Mouse (Mus musculus) left cerebral cortex, postnatal 14 days (tissue): ENCODE measurements around the gene Glrp1. TPM values are rescaled to one million over a fixed set of nuclear protein-coding genes. Genes with fewer than 3 reads are reported as not detected.

Source experiments
- DNase-seq, 2 experiments: peaks; one replicate each; pipeline ENCODE4 v3.0.0; 2021 to 2022; ENCODE audit warnings: low spot score in 2 of 2, mixed read lengths in 1 of 2
- intact Hi-C: fragments of 180-260 bp; cut with DNase I; formaldehyde crosslinking; loops from one replicate; pipeline ENCODE4 v1.15.1; 2025
- total RNA-seq, 2 experiments: library from RNA; stranded (reverse); gene quantifications; 2 replicates each; pipeline ENCODE4 v1.2.3; 2021

Gene Glrp1
- total RNA-seq, 2 experiments from 2014 or later: not detected

- intact Hi-C loops: no loop called here
- DNase-seq: no peak
These were observed 7.0 kb downstream of the Glrp1 start for GRCm38 (mm10) chr1:88502822-88503221.

DNA sequence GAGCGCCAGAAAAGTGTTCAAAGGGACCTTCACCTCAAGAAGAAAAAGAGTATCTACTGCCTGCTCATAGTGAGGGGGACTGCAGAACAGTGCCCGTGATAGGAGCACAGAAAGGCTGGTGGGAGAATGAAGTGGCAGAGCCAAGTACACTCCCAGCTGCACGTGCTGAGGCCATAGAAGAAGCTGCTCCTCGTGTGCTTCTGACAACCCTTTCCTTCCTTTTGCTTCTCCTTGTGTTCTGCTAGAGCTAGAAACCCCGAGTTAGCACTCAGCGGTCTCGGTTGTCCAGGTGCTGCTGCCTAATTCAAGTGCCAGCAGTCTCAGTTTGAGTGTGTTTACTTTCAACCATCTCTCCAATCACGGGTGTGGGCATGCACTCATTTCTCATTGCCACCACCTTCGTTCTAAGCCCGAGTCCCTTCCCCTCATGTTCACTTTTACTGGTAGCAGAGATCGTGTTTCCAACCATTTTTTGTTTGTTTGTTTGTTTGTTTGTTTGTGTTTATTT, 10.6 kb downstream of the Glrp1 start:
- DNase-seq: no peak
- intact Hi-C loops: no loop called here

DNA sequence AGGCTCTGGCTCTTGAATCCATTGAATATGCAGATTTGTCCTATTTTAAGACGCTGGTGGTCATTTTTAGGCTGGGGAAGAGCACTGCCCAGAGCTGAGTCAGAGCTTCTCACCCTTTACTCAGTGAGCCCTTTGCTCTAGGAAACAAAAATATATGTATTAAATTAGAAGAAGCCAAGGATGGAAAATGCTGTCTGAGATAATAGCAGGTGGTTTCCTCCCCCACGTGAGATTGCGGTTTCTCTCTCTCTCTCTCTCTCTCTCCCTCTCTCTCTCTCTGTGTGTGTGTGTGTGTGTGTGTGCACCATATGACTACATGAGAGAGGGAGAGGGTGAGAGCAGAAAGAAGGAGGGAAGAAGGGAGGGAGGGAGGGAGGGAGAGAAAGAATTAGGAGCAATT, 12.5 kb downstream of the Glrp1 start:
- no peak for DNase-seq
- intact Hi-C loops: no loop called here

GRCm38 (mm10) chr1:88492415-88492814, 17.5 kb downstream of the Glrp1 start:
- DNase-seq: no peak
- intact Hi-C loops: no loop called here

DNA sequence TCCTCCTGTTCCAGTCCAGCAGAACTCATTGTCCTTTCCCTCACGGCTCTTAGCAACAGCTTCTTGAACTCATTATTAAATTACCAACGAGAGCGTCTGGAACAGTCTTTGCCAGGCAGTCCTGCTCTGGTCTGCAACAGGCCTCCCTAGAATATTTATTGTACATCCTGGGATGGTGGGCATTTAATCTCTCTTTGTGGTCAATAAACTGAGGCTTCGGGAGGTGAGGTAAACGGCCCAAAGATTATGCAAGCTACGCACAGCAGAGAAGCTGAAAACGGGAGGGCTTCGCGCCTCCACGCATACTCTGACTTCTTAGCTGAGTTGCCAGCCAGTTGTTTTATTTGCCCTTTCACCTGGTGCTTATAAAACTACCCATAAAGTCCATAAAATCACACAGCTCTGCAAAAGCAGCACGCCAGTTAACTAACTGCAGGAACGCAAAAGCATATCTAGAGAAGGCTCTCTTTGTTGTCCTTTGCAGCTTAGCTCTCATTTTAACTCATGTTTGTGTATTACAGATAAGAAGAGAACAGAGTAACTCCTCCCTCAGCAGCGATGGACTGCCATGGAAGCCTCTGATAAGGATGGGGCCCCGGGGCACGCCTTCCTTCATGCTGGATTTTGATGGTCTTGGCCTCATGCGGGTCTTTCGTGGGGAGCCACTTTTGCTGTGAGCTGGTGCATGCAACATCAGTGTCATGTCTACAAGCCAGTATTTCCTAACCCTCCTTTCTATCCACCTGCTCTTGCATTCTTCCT, 18.1 kb downstream of the Glrp1 start:
- DNase-seq: no peak
- intact Hi-C loops: no loop called here

DNA sequence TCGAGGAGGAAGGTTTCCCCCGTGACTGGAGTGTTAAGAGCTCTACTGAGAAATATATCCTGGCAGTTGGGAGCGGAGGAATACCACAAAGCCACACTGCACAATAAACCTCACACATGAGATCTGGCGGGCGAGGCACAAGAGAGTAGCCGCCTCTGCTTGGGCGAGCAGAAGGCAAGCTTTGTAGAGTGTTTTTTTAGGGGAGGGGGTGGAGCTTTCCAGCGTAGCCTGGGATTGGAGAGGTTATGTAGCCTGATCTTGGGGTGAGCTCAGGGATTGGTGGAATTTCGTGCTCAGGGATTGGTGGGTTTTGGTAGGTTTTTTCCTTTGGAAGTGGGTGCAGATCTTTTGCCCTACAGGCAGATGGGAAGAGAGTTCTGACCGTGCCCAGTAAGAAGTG, 19.7 kb downstream of the Glrp1 start:
- no peak for DNase-seq
- intact Hi-C loops: no loop called here

DNA sequence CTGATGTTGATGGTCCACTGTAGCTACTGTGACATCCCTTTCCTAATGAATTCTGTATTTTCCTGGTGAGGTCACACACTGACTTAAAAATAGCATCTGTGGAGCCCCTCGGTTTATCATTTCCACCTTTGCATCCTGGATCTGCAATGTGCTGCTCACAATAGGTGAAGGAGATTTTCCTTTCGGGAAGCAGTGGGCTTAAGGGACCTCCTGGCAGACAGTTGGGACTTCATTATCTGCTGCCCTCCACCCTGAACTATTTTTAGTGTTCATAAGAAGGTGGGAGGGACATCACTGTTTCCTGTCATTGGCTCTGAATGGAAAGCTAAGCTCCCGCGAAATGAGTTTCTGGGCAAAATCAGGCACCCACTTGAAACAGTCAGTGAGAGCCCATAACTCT, 20.9 kb downstream of the Glrp1 start:
- intact Hi-C loops: no loop called here
- DNase-seq: no peak

- no peak for DNase-seq
- intact Hi-C loops: no loop called here
These were observed 23.5 kb downstream of the Glrp1 start for GRCm38 (mm10) chr1:88486336-88486735.

- DNase-seq: no peak
- intact Hi-C loops: no loop called here
These were observed 25.8 kb downstream of the Glrp1 start for GRCm38 (mm10) chr1:88484059-88484458.

GRCm38 (mm10) chr1:88482142-88483099, 27.4 kb downstream of the Glrp1 start:
- DNase-seq: no peak
- intact Hi-C loops: no loop called here

DNA sequence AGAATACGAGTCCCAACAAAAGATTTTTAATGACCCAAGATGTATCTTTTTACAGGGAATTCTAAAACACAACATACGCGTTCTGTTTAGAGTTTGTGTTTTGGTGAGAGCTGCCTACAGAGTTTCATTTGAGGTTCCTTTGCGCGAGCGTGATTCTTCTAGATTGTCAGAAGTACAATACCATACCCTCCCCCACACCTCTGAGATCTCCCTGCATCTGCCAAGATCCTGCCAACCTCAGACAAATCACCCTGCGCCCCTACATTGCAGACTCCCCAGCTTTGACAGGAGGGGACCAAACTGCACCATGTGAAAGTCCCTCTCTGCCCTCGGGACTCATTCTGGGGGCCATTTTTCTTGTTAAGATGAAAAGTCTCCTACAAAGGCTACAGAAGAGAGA, 29.3 kb downstream of the Glrp1 start:
- no peak for DNase-seq
- intact Hi-C loops: no loop called here

DNA sequence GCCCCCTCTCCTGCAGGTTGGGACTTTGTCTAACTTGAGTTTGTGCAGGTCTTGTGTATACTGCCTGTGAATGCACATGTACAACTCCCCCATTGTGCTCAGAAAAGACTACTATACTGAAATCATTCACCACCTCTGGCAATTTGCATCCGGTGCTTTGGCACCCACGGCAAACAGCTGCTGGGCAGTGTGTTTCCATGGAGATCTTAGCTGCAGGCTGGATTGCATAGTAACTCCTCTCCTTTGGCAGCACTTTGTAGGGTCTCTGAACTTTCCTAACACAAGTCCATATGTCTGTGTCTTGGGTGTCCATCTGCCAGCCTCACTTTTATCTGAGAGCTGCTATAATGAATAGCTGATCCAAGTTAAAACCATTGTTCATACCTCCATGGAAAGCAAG, 31.7 kb downstream of the Glrp1 start:
- peak; percentile 36 to 48 for DNase-seq
- intact Hi-C loops: no loop called here

- intact Hi-C loops: no loop called here
These were observed 33.2 kb downstream of the Glrp1 start for GRCm38 (mm10) chr1:88476554-88477085.

GRCm38 (mm10) chr1:88475502-88475953, 34.3 kb downstream of the Glrp1 start:
- intact Hi-C loops: no loop called here
- no peak for DNase-seq

More at GRCm38 (mm10) chr1:88476554-88477085, 33.2 kb downstream of the Glrp1 start:
- no peak for DNase-seq

- intact Hi-C loops: no loop called here
These were observed 35.3 kb downstream of the Glrp1 start for GRCm38 (mm10) chr1:88474598-88474997.

GRCm38 (mm10) chr1:88473899-88474298, 36.0 kb downstream of the Glrp1 start:
- no peak for DNase-seq
- intact Hi-C loops: no loop called here

More at GRCm38 (mm10) chr1:88474598-88474997, 35.3 kb downstream of the Glrp1 start:
- DNase-seq: no peak

DNA sequence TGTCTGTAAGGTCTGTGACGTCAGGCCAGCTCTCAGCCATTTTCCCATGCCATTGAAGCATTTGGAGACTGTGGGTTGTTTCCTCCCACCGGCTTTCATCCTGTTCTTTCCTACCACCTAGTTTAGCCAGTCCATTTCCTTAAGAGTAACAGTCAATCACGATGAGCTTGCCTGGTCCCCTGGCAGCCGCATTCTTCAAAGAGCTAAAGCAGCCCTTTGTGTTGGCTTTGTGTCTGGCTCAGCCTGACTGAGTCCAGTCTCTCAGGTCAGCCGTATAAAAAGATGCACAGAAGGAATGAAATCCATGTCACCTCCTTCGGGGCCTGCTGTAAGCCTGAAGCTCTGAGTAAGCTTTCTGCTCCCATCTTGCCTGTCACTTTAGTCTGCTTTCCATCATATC, 37.6 kb downstream of the Glrp1 start:
- DNase-seq: no peak
- intact Hi-C loops: no loop called here

DNA sequence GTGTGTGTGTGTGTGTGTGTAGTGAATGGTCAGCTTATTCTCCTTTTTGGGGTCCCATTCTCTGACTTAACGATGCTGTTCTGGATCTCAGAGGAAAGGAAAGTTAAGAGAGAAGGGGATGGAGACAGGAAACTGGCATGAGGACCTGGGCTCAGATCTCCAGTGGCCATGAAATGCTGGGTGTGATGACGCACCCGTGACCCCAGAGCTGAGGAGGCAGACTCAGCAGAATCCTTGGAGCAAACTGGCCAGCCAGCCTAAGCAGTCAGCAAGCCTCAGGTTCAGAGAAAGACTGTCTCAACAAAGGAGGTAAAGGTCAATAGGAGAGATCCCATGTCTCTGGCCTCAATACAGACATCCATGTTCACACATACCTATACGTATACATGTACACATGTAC, 40.1 kb downstream of the Glrp1 start:
- no peak for DNase-seq
- intact Hi-C loops: no loop called here

DNA sequence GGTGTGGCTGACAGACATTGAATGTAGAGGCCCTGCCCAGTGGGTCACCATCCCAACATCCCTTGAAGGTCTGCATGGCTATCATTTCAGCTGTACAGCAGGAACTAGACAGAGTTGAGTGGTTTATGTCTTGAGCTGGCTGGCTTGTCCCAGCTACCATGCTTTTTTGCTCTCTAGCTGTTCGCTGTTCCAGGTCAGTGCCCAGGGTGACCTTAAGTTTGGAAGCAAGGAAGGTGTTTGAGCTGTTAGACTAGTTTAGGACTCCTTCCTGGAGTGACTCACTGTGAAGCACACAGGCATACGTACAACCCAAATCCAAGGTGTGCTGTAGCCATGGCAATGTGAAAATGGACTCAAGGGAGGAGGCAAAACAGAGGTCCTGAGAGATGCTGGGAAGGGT, 41.5 kb downstream of the Glrp1 start:
- intact Hi-C loops: no loop called here
- DNase-seq: no peak

- intact Hi-C loops: no loop called here
- no peak for DNase-seq
These were observed 42.0 kb downstream of the Glrp1 start for GRCm38 (mm10) chr1:88467866-88468265.
